Mouse (Mus musculus) cerebral cortex, adult 2 months (tissue): ENCODE data around the gene F12.

Experiments
- WGBS: fragments of 180-500 bp; shearing (Covaris S2); methylation state at CpG from one replicate; pipeline ENCODE4 v1.1.7; 2018; 5-methylcytosine and 5-hydroxymethylcytosine counted together

Gene F12

GRCm38 (mm10) chr13:55413333-55413732, 13.3 kb downstream of the F12 start:
- 89% methylated on average over 12 of the region's 12 CpGs for WGBS

GRCm38 (mm10) chr13:55412643-55413307, 13.8 kb downstream of the F12 start:
- 90% methylated on average over 13 of the region's 13 CpGs for WGBS

GRCm38 (mm10) chr13:55411826-55412225, 14.8 kb downstream of the F12 start:
- WGBS = 86% methylated on average over 7 of the region's 7 CpGs

GRCm38 (mm10) chr13:55408546-55409120, 18.0 kb downstream of the F12 start:
- 88% methylated on average over 19 of the region's 19 CpGs for WGBS

GRCm38 (mm10) chr13:55407341-55407740, 19.3 kb downstream of the F12 start:
- WGBS = 88% methylated on average over 4 of the region's 4 CpGs

- 32% methylated on average over 13 of the region's 13 CpGs for WGBS
These were observed 20.7 kb downstream of the F12 start for GRCm38 (mm10) chr13:55405783-55406390.

- 10% methylated on average over 11 of the region's 11 CpGs for WGBS
These were observed 21.5 kb downstream of the F12 start for GRCm38 (mm10) chr13:55404853-55405782.

GRCm38 (mm10) chr13:55403935-55404852, 22.4 kb downstream of the F12 start:
- whole genome bisulfite sequencing = 26% methylated on average over 15 of the region's 15 CpGs

- 88% methylated on average over 7 of the region's 7 CpGs for WGBS
These were observed 23.3 kb downstream of the F12 start for GRCm38 (mm10) chr13:55403266-55403665.

GRCm38 (mm10) chr13:55400039-55400346, 26.6 kb downstream of the F12 start:
- WGBS = 80% methylated on average over 1 of the region's 1 CpGs

GRCm38 (mm10) chr13:55399300-55400038, 27.1 kb downstream of the F12 start:
- 72% methylated on average over 5 of the region's 5 CpGs for WGBS

GRCm38 (mm10) chr13:55398088-55398487, 28.5 kb downstream of the F12 start, which contains the start of gene Slc34a1:
Gene Slc34a1 (plus strand): TSS chr13:55398187.
- whole genome bisulfite sequencing = 98% methylated on average over 1 of the region's 1 CpGs

- 74% methylated on average over 4 of the region's 4 CpGs for WGBS
These were observed 33.7 kb downstream of the F12 start for GRCm38 (mm10) chr13:55392933-55393332.

GRCm38 (mm10) chr13:55391626-55392029, 35.0 kb downstream of the F12 start:
- 76% methylated on average over 1 of the region's 1 CpGs for WGBS

- 81% methylated on average over 3 of the region's 3 CpGs for WGBS
These were observed 35.9 kb downstream of the F12 start for GRCm38 (mm10) chr13:55390644-55391043.

- 55% methylated on average over 4 of the region's 4 CpGs for WGBS
These were observed 44.8 kb downstream of the F12 start for GRCm38 (mm10) chr13:55381790-55382189.

- 56% methylated on average over 32 of the region's 32 CpGs for WGBS
These were observed 47.5 kb downstream of the F12 start for GRCm38 (mm10) chr13:55378907-55379580.

- WGBS = 39% methylated on average over 2 of the region's 2 CpGs
These were observed 50.7 kb downstream of the F12 start for GRCm38 (mm10) chr13:55375877-55376276.

GRCm38 (mm10) chr13:55374206-55374924, 52.2 kb downstream of the F12 start:
- WGBS = 78% methylated on average over 6 of the region's 6 CpGs
